In genomic region chr16:70320612-70321280, GRCm38 (mm10) we compare ENCODE assay signal across 13 mouse cellular contexts. TPM values are rescaled to one million over a fixed set of nuclear protein-coding genes. Genes with fewer than 3 reads are reported as not detected.
DNase-seq lines count a peak whose midpoint lies in the region; ATAC-seq and TF ChIP-seq lines count a peak whose summit lies in the region.
"Had no signal": no experiment of that assay in that cellular context is flagged by ENCODE, and none has a peak within 500 bp of the region (broad histone marks: within the 10 kb centered on the region; RNA-seq: fewer than 3 reads in every experiment).

No protein-coding gene starts in this region.

- no peaks in the 10 kb centered on the region for H3K9me3 ChIP-seq in heart, embryonic 14.5 days (ENCODE audit: control insufficient read depth, low read length)
- H3K9me3 ChIP-seq in lung, embryonic 14.5 days (ENCODE audit: low read depth, low read length) = no peaks in the 10 kb centered on the region
- H3K9me3 ChIP-seq in heart, postnatal 0 days (replicated peaks; ENCODE audit: control insufficient read depth, low read length) = no peaks in the 10 kb centered on the region
- no peaks in the 10 kb centered on the region for H3K9me3 ChIP-seq in stomach, embryonic 15.5 days
- no peaks in the 10 kb centered on the region for H3K9me3 ChIP-seq in forebrain, postnatal 0 days (ENCODE audit: low read length)
- H3K9me3 ChIP-seq: liver, embryonic 13.5 days; midbrain, embryonic 12.5 days had no signal

- ATAC-seq in heart, embryonic 14.5 days (ENCODE audit: insufficient number of reproducible peaks, insufficient read depth, low FRiP score, low read depth) = peak; percentile 86
- ATAC-seq in lung, embryonic 14.5 days (ENCODE audit: insufficient read depth) = peak; percentile 73; the same call in 1 of the 2 replicates
- peak; percentile 93 for ATAC-seq in heart, postnatal 0 days (ENCODE audit: insufficient read depth, low read depth)
- ATAC-seq in stomach, embryonic 15.5 days (ENCODE audit: insufficient read depth, low FRiP score, low read depth) = peak; percentile 58; the same call in 1 of the 2 replicates
- ATAC-seq in forebrain, postnatal 0 days = no peak
- ATAC-seq: forebrain, embryonic 14.5 days had no signal

- 0 out of 4 replicates have a peak, but pooled peaks cover 0 to 2% of the 10 kb centered on the region in 2 experiments for H3K4me1 ChIP-seq in heart, embryonic 14.5 days (ENCODE audit: control insufficient read depth in 2 of 2, insufficient read depth in 2 of 2, low read length in 2 of 2)
- H3K4me1 ChIP-seq in lung, embryonic 14.5 days (ENCODE audit: insufficient read depth) = 0 out of 2 replicates have a peak, but pooled peaks cover 4% of the 10 kb centered on the region
- H3K4me1 ChIP-seq in heart, postnatal 0 days (ENCODE audit: control insufficient read depth, insufficient read depth) = 0 out of 2 replicates have a peak, but pooled peaks cover 4% of the 10 kb centered on the region
- H3K4me1 ChIP-seq in stomach, embryonic 15.5 days = no peaks in the 10 kb centered on the region
- H3K4me1 ChIP-seq in forebrain, postnatal 0 days (ENCODE audit: insufficient read depth) = no peaks in the 10 kb centered on the region
- H3K4me1 ChIP-seq: liver, embryonic 13.5 days had no signal

- no peak for DNase-seq in heart, postnatal 25 days (ENCODE audit: low spot score)
- DNase-seq in lung, embryonic 14.5 days = peak; percentile 51
- no peak for DNase-seq in lung, adult 18-20 months
- peak; percentile 88 for DNase-seq in heart, postnatal 0 days (ENCODE audit: low spot score)
- DNase-seq in forebrain, postnatal 0 days = no peak
- DNase-seq: cerebellum, postnatal 36 days; liver, embryonic 13.5 days; thymus, postnatal 36 days had no signal

- intact Hi-C loops in heart, postnatal 25 days (cut with DNase I) = loop anchor here (10.0 kb wide), 1 partner anchor 244 kb away; no protein-coding TSS in a partner anchor

- H3K27ac ChIP-seq in heart, embryonic 14.5 days (replicated peaks in 1 of 2; ENCODE audit: control insufficient read depth in 1 of 2, insufficient read depth in 1 of 2, low read depth in 2 of 2, low read length in 2 of 2) = peak overlapping the region; percentile 90 to 92
- peak overlapping the region; percentile 33; the same call in 1 of the 2 replicates for H3K27ac ChIP-seq in lung, embryonic 14.5 days (ENCODE audit: low read depth)
- H3K27ac ChIP-seq in heart, postnatal 0 days (ENCODE audit: low read depth) = peak overlapping the region; percentile 91
- H3K27ac ChIP-seq in stomach, embryonic 15.5 days = peak overlapping the region; percentile 31; the same call in 1 of the 2 replicates
- no peak overlapping the region for H3K27ac ChIP-seq in forebrain, postnatal 0 days (ENCODE audit: low read depth, low read length)
- H3K27ac ChIP-seq: layer of hippocampus, adult 2 months; liver, embryonic 13.5 days; midbrain, embryonic 12.5 days had no signal

- peak; percentile 80 for TF ChIP-seq EP300 in heart, postnatal 0 days (IDR thresholded peaks at IDR 0.05; ENCODE audit: low read depth)

- TF ChIP-seq CTCF in lung, embryonic 14.5 days (IDR thresholded peaks at IDR 0.05; ENCODE audit: low read depth) = no peak
- no peak for TF ChIP-seq CTCF in heart, postnatal 0 days (IDR thresholded peaks at IDR 0.05; ENCODE audit: low read depth)
- TF ChIP-seq CTCF in forebrain, postnatal 0 days (IDR thresholded peaks at IDR 0.05; ENCODE audit: low read depth) = no peak

- H3K4me3 ChIP-seq in heart, embryonic 14.5 days (ENCODE audit: control insufficient read depth in 1 of 2, insufficient read depth in 1 of 2, low read depth in 1 of 2, low read length in 2 of 2) = no peak overlapping the region
- no peak overlapping the region for H3K4me3 ChIP-seq in lung, embryonic 14.5 days (ENCODE audit: low read depth, low read length)
- peak overlapping the region; percentile 17; the same call in 1 of the 2 replicates for H3K4me3 ChIP-seq in heart, postnatal 0 days (ENCODE audit: low read depth, low read length)
- H3K4me3 ChIP-seq in stomach, embryonic 15.5 days (replicated peaks) = no peak overlapping the region
- H3K4me3 ChIP-seq in forebrain, postnatal 0 days (ENCODE audit: low read depth, low read length) = no peak overlapping the region
- H3K4me3 ChIP-seq: layer of hippocampus, adult 2 months; liver, embryonic 13.5 days; midbrain, embryonic 12.5 days had no signal

- 18% methylated on average over 10 of the region's 10 CpGs for WGBS in heart, embryonic 14.5 days
- 28% methylated on average over 10 of the region's 10 CpGs for WGBS in lung, embryonic 14.5 days
- 16% methylated on average over 10 of the region's 10 CpGs for WGBS in heart, postnatal 0 days
- 41% methylated on average over 10 of the region's 10 CpGs for WGBS in stomach, embryonic 15.5 days
- WGBS in forebrain, postnatal 0 days = 67% methylated on average over 10 of the region's 10 CpGs

- H3K4me2 ChIP-seq in heart, embryonic 14.5 days (ENCODE audit: low read length) = peak overlapping the region; percentile 43; the same call in 1 of the 2 replicates
- no peak overlapping the region for H3K4me2 ChIP-seq in lung, embryonic 14.5 days
- H3K4me2 ChIP-seq in heart, postnatal 0 days (ENCODE audit: low read depth, low read length) = peak overlapping the region; percentile 39
- no peak overlapping the region for H3K4me2 ChIP-seq in stomach, embryonic 15.5 days
- H3K4me2 ChIP-seq in forebrain, postnatal 0 days (ENCODE audit: low read depth) = no peak overlapping the region
- H3K4me2 ChIP-seq: liver, embryonic 13.5 days; midbrain, embryonic 12.5 days had no signal

- H3K36me3 ChIP-seq in heart, embryonic 14.5 days (ENCODE audit: control insufficient read depth, insufficient read depth, low read length) = no peaks in the 10 kb centered on the region
- no peaks in the 10 kb centered on the region for H3K36me3 ChIP-seq in lung, embryonic 14.5 days (ENCODE audit: insufficient read depth)
- no peaks in the 10 kb centered on the region for H3K36me3 ChIP-seq in heart, postnatal 0 days (replicated peaks; ENCODE audit: control insufficient read depth, insufficient read depth, low read length)
- no peaks in the 10 kb centered on the region for H3K36me3 ChIP-seq in stomach, embryonic 15.5 days
- H3K36me3 ChIP-seq in forebrain, postnatal 0 days (ENCODE audit: insufficient read depth) = no peaks in the 10 kb centered on the region
- H3K36me3 ChIP-seq: liver, embryonic 13.5 days; midbrain, embryonic 12.5 days had no signal

- H3K27me3 ChIP-seq in heart, embryonic 14.5 days (ENCODE audit: control insufficient read depth, insufficient read depth, low read length) = no peaks in the 10 kb centered on the region
- H3K27me3 ChIP-seq in lung, embryonic 14.5 days (ENCODE audit: insufficient read depth, low read length) = no peaks in the 10 kb centered on the region
- no peaks in the 10 kb centered on the region for H3K27me3 ChIP-seq in heart, postnatal 0 days (ENCODE audit: control insufficient read depth, insufficient read depth, low read length)
- H3K27me3 ChIP-seq in stomach, embryonic 15.5 days (replicated peaks) = no peaks in the 10 kb centered on the region
- H3K27me3 ChIP-seq in forebrain, postnatal 0 days (ENCODE audit: insufficient read depth, low read length) = no peaks in the 10 kb centered on the region
- H3K27me3 ChIP-seq: liver, embryonic 13.5 days; midbrain, embryonic 12.5 days had no signal

- peak overlapping the region; percentile 39 for H3K9ac ChIP-seq in heart, embryonic 14.5 days (ENCODE audit: low read length)
- no peak overlapping the region for H3K9ac ChIP-seq in lung, embryonic 14.5 days
- H3K9ac ChIP-seq in heart, postnatal 0 days (replicated peaks; ENCODE audit: low read depth, low read length) = peak overlapping the region; percentile 20; the same call in 1 of the 2 replicates
- H3K9ac ChIP-seq in stomach, embryonic 15.5 days = no peak overlapping the region
- H3K9ac ChIP-seq in forebrain, postnatal 0 days = no peak overlapping the region
- H3K9ac ChIP-seq: liver, embryonic 13.5 days; midbrain, embryonic 12.5 days had no signal

RNA-seq across cellular contexts. Expression of gene Gbe1, which starts 7.0 kb away (rescaled TPM):
- polyA plus RNA-seq in heart, embryonic 14.5 days (2014; fragmentation: Nextera tagmentation; extraction: Ambion mirVana) = 66.0 and 68.8 TPM in 2 replicates
- 10 to 100 TPM; 43.8 to 49.7 TPM for total RNA-seq in heart, postnatal 25 days (2021)
- 19.1 and 20.8 TPM in 2 replicates for polyA plus RNA-seq in lung, embryonic 14.5 days (2014; fragmentation: Nextera tagmentation; extraction: Ambion mirVana)
- 57.6 and 82.0 TPM in 2 replicates for total RNA-seq in heart, postnatal 0 days (2014; rRNA removed; ENCODE audit: low replicate concordance)
- 64.7 and 72.4 TPM in 2 replicates for polyA plus RNA-seq in heart, postnatal 0 days (2015; fragmentation: Nextera tagmentation; extraction: Ambion mirVana)
- polyA plus RNA-seq in stomach, embryonic 15.5 days (2015; fragmentation: Nextera tagmentation; extraction: Ambion mirVana) = 26.4 and 29.9 TPM in 2 replicates
- total RNA-seq in forebrain, postnatal 0 days (2014; rRNA removed) = 13.8 and 22.3 TPM in 2 replicates
- polyA plus RNA-seq in forebrain, postnatal 0 days (2015; fragmentation: Nextera tagmentation; extraction: Ambion mirVana) = 16.6 and 19.2 TPM in 2 replicates

Comparison
In these comparisons a context has a peak if more than half of its experiments do, and no peak if none do; other contexts are left out.
1. DNase-seq: peak in lung, embryonic 14.5 days (single experiment) and heart, postnatal 0 days (single experiment); none in heart, postnatal 25 days (single experiment), lung, adult 18-20 months (0 of 2) and forebrain, postnatal 0 days (single experiment).
2. H3K4me2 ChIP-seq: peak in heart, embryonic 14.5 days (single experiment) and heart, postnatal 0 days (single experiment); none in lung, embryonic 14.5 days (single experiment), stomach, embryonic 15.5 days (single experiment) and forebrain, postnatal 0 days (single experiment).
3. H3K9ac ChIP-seq: peak in heart, embryonic 14.5 days (single experiment) and heart, postnatal 0 days (single experiment); none in lung, embryonic 14.5 days (single experiment), stomach, embryonic 15.5 days (single experiment) and forebrain, postnatal 0 days (single experiment).